Mouse (Mus musculus): ENCODE results near the gene Macrod2. TPM values are rescaled to one million over a fixed set of nuclear protein-coding genes. Genes with fewer than 3 reads are reported as not detected.

Gene Macrod2
- total RNA-seq, 1 experiment from 2014 or later: 7.7 TPM

- no peak for ATAC-seq (replicated peaks in 1 of 2; ENCODE audit: insufficient read depth in 1 of 2, low FRiP score in 2 of 2, low TSS enrichment in 1 of 2, low read depth in 1 of 2, poor library complexity in 2 of 2, severe bottlenecking in 2 of 2)
Measured at GRCm38 (mm10) chr2:141507929-141508897, 1113.1 kb downstream of the Macrod2 start.

GRCm38 (mm10) chr2:141514976-141515375 lies 1119.9 kb downstream of the Macrod2 start:
- ATAC-seq (replicated peaks in 1 of 2; ENCODE audit: insufficient read depth in 1 of 2, low FRiP score in 2 of 2, low TSS enrichment in 1 of 2, low read depth in 1 of 2, poor library complexity in 2 of 2, severe bottlenecking in 2 of 2): no peak

DNA sequence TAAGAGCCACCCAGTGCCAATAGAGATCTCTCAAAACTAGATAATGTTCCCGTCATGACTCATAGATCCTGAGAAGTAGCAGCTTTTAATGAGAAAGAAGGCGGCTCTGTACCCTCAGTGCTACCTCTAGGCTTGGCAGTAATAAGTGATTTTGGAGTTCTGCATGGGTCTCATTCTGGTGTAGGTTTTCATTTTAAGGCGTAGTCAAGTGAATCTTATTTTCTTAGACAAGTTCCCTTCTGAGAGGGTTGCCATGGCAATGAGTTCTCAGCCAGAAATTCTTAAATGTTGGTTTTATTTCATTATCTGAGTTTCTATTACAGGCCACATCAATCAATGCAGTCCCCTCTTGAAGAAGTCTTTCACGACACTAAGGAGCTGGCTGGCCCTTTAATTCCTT lies 1127.0 kb downstream of the Macrod2 start:
- ATAC-seq (replicated peaks in 1 of 2; ENCODE audit: insufficient read depth in 1 of 2, low FRiP score in 2 of 2, low TSS enrichment in 1 of 2, low read depth in 1 of 2, poor library complexity in 2 of 2, severe bottlenecking in 2 of 2): no peak

DNA sequence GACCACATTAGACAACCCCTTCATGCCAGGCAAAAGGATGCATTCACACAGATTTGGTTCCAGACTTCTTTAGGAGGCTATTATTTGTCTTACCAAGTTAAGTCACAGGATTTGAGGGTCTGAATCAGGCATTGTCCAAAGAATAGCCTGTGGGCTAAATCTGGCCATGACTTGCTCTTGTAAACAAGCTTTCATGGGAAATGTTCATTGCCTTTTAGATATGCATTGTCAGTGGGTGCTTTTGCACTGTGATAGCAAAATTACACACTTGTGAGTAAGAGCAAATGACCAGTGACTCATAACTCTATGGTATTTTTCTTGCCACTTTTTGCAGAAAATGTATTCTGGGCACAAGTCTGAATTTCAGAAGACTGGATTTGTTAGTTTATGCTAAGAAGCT lies 1150.8 kb downstream of the Macrod2 start:
- no peak for ATAC-seq (replicated peaks in 1 of 2; ENCODE audit: insufficient read depth in 1 of 2, low FRiP score in 2 of 2, low TSS enrichment in 1 of 2, low read depth in 1 of 2, poor library complexity in 2 of 2, severe bottlenecking in 2 of 2)

DNA sequence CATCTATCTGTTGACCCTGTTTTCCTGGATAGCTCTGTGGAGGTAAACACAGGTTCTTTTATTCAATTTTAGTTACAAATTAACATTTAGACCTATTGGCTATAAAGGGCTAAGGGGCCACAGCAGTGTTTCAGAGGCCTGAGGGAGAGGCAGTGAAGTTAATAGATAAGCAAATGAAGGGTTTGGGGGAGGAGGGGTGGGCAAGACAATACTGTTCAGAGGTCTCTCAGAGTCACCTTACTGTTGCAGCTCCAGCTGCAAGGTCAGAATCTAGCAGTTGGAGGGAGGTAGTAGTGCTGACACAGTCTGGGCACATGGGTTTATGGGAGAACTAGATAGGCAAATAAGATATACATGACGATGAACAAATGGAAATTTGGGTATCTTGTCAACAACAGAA lies 1156.6 kb downstream of the Macrod2 start:
- no peak for ATAC-seq (replicated peaks in 1 of 2; ENCODE audit: insufficient read depth in 1 of 2, low FRiP score in 2 of 2, low TSS enrichment in 1 of 2, low read depth in 1 of 2, poor library complexity in 2 of 2, severe bottlenecking in 2 of 2)

DNA sequence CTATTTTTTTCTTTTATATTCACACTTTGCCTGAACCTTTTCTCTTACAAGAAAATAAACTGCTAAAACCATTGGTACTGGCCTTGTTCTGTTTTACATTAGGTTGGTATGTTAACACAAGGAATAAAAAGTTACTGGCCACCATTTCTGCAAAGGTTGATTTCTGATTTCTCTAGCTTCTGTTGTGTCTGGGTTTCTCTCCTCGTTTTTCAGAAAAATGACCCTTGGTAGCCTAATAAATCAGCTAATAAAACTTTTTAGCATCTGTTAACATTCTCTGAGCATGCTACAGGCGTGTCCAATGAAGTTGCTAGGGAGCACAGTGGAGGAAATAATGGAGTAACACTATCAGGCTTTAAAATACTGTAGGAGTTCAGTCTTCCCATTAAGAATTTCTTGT lies 1161.6 kb downstream of the Macrod2 start:
- ATAC-seq (replicated peaks in 1 of 2; ENCODE audit: insufficient read depth in 1 of 2, low FRiP score in 2 of 2, low TSS enrichment in 1 of 2, low read depth in 1 of 2, poor library complexity in 2 of 2, severe bottlenecking in 2 of 2): no peak

- no peak for ATAC-seq (replicated peaks in 1 of 2; ENCODE audit: insufficient read depth in 1 of 2, low FRiP score in 2 of 2, low TSS enrichment in 1 of 2, low read depth in 1 of 2, poor library complexity in 2 of 2, severe bottlenecking in 2 of 2)
Measured at GRCm38 (mm10) chr2:141558242-141558827, 1163.2 kb downstream of the Macrod2 start.

DNA sequence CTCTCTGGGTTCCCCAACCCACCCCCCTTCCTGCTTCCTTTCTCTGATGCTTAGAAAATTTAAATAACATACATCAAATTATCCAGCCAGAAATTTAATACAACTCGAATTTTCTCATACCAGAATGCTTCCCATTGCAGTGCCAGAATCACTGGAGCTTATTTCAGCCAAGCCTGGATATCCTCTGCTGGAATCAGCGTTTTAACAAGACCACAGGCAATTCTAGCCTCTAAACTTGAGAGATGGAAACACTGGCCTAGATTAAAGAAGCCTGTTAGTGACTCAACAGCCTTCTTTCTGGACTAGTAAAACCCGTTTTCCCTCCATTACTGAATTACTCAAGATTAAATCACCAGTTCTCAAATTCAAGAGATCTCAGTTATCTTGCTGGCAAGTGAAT lies 1170.9 kb downstream of the Macrod2 start:
- ATAC-seq (replicated peaks in 1 of 2; ENCODE audit: insufficient read depth in 1 of 2, low FRiP score in 2 of 2, low TSS enrichment in 1 of 2, low read depth in 1 of 2, poor library complexity in 2 of 2, severe bottlenecking in 2 of 2): no peak

GRCm38 (mm10) chr2:141571360-141571759 lies 1176.3 kb downstream of the Macrod2 start:
- no peak for ATAC-seq (replicated peaks in 1 of 2; ENCODE audit: insufficient read depth in 1 of 2, low FRiP score in 2 of 2, low TSS enrichment in 1 of 2, low read depth in 1 of 2, poor library complexity in 2 of 2, severe bottlenecking in 2 of 2)

DNA sequence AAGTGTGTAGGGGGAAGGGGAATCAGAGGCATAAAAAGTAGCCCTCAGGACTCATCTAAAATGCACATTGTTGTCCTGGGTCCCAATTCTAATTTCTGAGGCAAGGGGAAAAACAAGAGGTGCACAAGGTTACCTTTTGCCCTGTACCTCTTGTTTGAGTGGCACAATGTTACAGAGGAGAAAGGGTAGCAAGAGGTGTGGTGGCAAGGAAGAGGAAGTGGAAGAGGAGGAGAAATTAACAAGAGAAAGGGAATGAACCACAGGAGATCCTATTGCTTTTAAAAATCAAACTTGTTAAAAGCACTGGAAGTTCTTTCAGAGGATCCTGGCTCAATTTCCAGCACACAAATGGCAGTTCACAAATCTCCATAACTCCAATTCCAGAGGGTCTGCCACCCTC lies 1183.1 kb downstream of the Macrod2 start:
- ATAC-seq (replicated peaks in 1 of 2; ENCODE audit: insufficient read depth in 1 of 2, low FRiP score in 2 of 2, low TSS enrichment in 1 of 2, low read depth in 1 of 2, poor library complexity in 2 of 2, severe bottlenecking in 2 of 2): no peak

DNA sequence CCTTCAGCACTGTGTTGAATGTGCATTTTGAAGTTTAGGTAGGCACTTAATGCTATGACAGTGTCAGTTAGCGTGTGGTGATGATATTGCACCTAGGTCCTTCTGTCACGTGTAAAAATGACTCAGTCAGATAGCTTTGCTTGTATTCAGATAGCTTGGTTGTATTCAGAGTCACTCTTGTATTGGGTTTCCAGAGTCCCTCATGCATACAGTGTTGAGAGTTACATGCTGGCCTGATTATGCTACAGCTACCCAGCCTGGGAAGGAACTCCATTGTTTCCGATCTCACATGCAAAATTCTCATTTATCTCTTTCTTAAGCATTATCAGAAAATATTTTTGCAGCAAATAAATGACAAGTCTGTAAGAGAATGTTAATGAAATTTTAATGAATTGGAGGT lies 1187.3 kb downstream of the Macrod2 start:
- ATAC-seq (replicated peaks in 1 of 2; ENCODE audit: insufficient read depth in 1 of 2, low FRiP score in 2 of 2, low TSS enrichment in 1 of 2, low read depth in 1 of 2, poor library complexity in 2 of 2, severe bottlenecking in 2 of 2): no peak

GRCm38 (mm10) chr2:141582933-141583332 lies 1187.8 kb downstream of the Macrod2 start:
- ATAC-seq (replicated peaks in 1 of 2; ENCODE audit: insufficient read depth in 1 of 2, low FRiP score in 2 of 2, low TSS enrichment in 1 of 2, low read depth in 1 of 2, poor library complexity in 2 of 2, severe bottlenecking in 2 of 2): no peak

DNA sequence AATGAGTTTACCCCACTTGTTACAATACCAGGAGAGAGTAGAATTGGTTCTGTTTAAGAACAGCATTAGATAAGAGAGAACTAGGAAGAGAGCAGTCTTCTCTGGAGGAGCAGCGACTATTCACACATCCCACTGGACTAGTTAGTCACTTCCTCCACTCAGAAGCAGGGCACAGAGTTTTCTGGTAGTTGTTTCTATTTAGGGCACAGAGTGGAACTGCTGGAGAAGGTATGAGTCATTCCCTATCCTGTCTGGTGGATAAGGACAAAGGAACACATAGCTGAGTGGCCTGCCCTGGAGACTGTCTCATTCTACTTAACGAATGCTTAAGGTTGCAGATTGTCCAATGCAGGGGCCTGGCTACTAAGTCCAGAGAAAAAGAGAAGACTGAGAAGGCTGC lies 1192.2 kb downstream of the Macrod2 start:
- ATAC-seq (replicated peaks in 1 of 2; ENCODE audit: insufficient read depth in 1 of 2, low FRiP score in 2 of 2, low TSS enrichment in 1 of 2, low read depth in 1 of 2, poor library complexity in 2 of 2, severe bottlenecking in 2 of 2): no peak

DNA sequence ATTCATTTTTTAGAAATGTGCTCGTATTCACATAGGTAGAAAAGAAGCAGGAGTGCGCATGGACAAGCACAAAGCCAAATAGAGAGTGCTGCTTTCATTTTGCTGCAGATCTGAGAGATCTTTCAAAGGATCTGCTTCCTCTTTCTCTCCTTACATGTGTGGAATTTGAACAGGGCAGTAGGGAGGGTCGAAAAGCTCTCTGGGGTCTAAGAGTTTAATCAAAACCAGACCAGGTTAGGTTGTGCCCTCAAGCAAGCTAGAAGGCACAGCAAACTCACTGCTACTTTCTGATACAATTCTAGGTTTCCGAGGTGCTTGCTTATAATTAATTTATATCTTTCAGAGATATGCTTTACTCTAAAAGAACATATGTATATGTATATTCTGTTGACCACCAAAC lies 1196.2 kb downstream of the Macrod2 start:
- ATAC-seq (replicated peaks in 1 of 2; ENCODE audit: insufficient read depth in 1 of 2, low FRiP score in 2 of 2, low TSS enrichment in 1 of 2, low read depth in 1 of 2, poor library complexity in 2 of 2, severe bottlenecking in 2 of 2): no peak

- ATAC-seq (replicated peaks in 1 of 2; ENCODE audit: insufficient read depth in 1 of 2, low FRiP score in 2 of 2, low TSS enrichment in 1 of 2, low read depth in 1 of 2, poor library complexity in 2 of 2, severe bottlenecking in 2 of 2): no peak
Measured at GRCm38 (mm10) chr2:141594811-141595210, 1199.7 kb downstream of the Macrod2 start.

DNA sequence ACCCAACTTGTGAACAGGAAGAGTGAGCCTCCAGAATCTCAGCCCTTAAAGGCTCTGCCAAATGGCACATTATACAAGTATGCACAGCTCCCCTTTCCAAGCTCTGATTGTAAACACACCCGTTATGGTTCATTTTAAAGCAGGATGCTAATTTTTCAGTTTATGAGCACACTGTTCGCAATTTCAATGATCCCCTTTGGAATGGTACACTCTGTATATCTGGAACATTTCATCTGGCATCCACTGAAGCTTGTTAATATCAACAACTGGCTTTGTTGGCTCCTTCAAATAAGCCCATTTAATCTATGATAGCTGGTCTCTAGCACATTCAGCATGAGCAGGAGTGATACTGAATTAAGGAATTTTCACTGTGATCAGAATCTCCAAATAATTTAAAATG lies 1222.6 kb downstream of the Macrod2 start:
- no peak for ATAC-seq (replicated peaks in 1 of 2; ENCODE audit: insufficient read depth in 1 of 2, low FRiP score in 2 of 2, low TSS enrichment in 1 of 2, low read depth in 1 of 2, poor library complexity in 2 of 2, severe bottlenecking in 2 of 2)

GRCm38 (mm10) chr2:141618257-141618656 lies 1223.1 kb downstream of the Macrod2 start:
- ATAC-seq (replicated peaks in 1 of 2; ENCODE audit: insufficient read depth in 1 of 2, low FRiP score in 2 of 2, low TSS enrichment in 1 of 2, low read depth in 1 of 2, poor library complexity in 2 of 2, severe bottlenecking in 2 of 2): no peak

DNA sequence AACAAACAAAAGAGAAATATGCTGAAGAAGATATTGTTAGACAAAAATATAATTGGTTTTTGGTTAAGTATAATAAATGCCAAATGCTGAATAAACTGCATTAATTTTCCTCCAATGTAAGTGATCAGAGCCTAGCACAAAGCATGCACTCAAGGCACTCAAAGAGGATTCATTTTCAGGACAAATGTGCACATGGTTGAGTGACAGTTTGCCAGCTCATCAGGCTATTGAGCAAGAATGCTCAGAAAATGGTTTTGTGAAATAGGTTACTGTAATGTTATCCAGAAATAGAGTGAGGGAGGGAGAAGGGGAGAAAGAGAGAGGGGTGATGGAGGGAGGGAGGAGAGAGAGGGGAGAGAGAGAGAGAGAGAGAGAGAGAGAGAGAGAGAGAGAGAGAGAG lies 1268.9 kb downstream of the Macrod2 start:
- no peak for ATAC-seq (replicated peaks in 1 of 2; ENCODE audit: insufficient read depth in 1 of 2, low FRiP score in 2 of 2, low TSS enrichment in 1 of 2, low read depth in 1 of 2, poor library complexity in 2 of 2, severe bottlenecking in 2 of 2)

DNA sequence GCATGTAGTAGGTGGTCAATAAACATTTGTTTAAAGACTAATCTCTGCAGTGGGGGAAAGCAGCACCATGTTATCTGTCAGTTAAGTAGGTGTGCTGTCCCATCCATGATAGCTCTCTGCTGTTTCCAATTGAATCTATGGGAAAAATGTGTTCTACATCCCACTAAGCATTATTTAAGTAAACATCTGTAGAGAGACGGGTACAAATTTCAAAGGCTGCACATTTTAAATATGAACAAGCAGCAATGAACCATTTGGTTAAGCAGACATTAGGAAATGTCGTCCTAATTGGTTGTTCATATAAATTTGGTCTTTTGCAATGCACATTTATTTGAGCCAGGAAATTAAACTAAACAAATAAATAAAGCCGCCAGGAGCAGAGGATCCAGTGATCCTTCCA lies 1277.7 kb downstream of the Macrod2 start:
- no peak for ATAC-seq (replicated peaks in 1 of 2; ENCODE audit: insufficient read depth in 1 of 2, low FRiP score in 2 of 2, low TSS enrichment in 1 of 2, low read depth in 1 of 2, poor library complexity in 2 of 2, severe bottlenecking in 2 of 2)
